Mouse (Mus musculus): ENCODE data around the gene Rln3.

GRCm38 (mm10) chr8:84010625-84011611, 33.9 kb downstream of the Rln3 start:
- TF ChIP-seq POLR2A (IDR thresholded peaks at IDR 0.05; ENCODE audit: borderline replicate concordance, insufficient read depth, low read length), result no peak
- TF ChIP-seq CTCF (IDR thresholded peaks at IDR 0.05; ENCODE audit: borderline replicate concordance, insufficient read depth, low read depth, low read length), result peak; percentile 51; the same call in 1 of the 2 replicates

Data from cerebellum, adult 2 months (tissue).